Mouse (Mus musculus) activated CD4-positive, CD25-positive, alpha-beta regulatory T cell, adult 9 weeks (primary cell): Measurements from ENCODE around the gene Kcna6. TPM values are rescaled to one million over a fixed set of nuclear protein-coding genes. Genes with fewer than 3 reads are reported as not detected.

Experiments used
- polyA plus RNA-seq: library from polyadenylated mRNA; unstranded; fragments of 100-300 nt; shearing (Covaris generic); gene quantifications from one replicate; pipeline ENCODE4 v1.2.1, GENCODE M21; 2017

The Kcna6 gene
- polyA plus RNA-seq = not detected

DNA sequence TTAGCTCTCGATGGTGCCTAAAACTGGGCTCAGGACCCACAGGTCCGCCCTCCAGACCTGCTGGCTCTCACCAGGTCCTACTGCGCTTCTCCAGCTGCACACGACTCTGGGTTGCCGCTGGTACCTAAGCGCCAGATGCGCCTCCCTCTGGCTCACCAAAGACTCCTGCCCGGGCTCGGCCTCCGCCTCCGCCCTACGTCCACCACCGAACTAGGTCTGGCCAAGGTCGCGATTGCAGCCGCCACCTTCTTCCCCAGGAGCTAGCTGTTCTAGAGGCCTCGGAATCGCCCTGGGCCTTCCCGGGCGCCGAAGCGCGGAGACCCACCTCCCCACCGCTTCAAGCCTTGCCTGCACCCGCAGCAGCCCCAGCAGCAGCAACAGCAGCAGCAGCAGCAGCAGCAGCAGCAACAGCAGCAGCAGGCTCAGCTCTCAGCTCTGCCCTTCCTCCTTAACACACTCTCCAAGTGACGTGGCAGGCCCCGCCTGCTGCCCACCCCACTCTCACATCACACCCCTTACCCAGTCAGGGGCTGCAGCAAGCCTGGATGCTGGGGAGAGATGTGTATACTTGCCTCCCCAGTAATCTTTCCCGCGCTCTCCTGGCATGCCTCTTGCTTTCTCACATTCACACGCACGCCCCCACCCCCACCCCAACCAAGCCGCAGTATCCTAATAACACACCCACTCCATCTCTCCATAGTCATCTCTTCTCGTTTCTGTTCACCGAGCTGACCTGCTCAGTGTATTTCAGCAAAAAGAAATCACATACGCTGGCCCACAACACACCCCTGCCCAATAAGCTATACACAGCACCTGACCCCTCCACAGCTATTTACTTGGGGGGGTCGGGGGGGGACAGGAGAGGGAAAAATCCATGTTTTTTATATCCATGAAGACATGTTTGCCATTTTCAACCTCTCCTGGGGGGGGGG lies at the start of gene Kcna6:
TSS of gene Kcna6 (minus strand) at position 464 of the 932 bp plus-strand sequence.

Other genes with a start within 250 kb of the Kcna6 start
- not detected for gene Kcna5, start 205.3 kb downstream of the Kcna6 start, polyA plus RNA-seq
- not detected for gene Kcna1, start 94.3 kb downstream of the Kcna6 start, polyA plus RNA-seq
- gene Ndufa9, start 108.5 kb upstream of the Kcna6 start, polyA plus RNA-seq = 167 TPM
- not detected for gene Akap3, start 112.4 kb upstream of the Kcna6 start, polyA plus RNA-seq
- 0.24 TPM for gene Dyrk4, start 181.2 kb upstream of the Kcna6 start, polyA plus RNA-seq
- gene Rad51ap1, start 198.9 kb upstream of the Kcna6 start, polyA plus RNA-seq = 6.1 TPM
- gene D6Wsu163e, start 199.3 kb upstream of the Kcna6 start, polyA plus RNA-seq = 12.9 TPM